Mouse (Mus musculus): Measurements from ENCODE around the gene Vmn1r12.
"Not testable (repeated sequence)": the region's sequence is repeated elsewhere in the genome, so short reads cannot be mapped to it uniquely, and the experiment has no call there.

The Vmn1r12 gene

DNA sequence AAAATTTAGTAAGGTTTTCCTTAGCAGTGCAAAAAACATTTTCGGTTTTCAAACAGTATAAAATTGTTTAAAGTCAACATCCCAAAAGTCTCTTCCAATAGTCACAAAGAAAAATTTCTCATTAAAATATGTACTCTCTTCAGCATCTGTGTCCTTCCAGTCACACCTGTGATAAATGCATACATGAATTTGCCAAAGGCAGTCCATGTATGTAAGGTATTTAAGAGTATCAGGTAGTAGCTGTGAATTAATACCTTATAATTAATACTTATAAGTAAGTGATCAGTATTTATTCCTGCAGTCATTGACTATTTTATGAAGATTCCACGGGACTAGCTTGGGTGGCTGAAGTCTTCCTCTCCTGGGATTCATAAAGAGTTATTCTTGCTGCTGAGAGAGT, at the start of gene Vmn1r12:
Vmn1r12 (plus strand) TSS at position 301 of the 400 bp plus-strand sequence.
- no peak for DNase-seq (ENCODE audit: low read depth, low spot score)

DNA sequence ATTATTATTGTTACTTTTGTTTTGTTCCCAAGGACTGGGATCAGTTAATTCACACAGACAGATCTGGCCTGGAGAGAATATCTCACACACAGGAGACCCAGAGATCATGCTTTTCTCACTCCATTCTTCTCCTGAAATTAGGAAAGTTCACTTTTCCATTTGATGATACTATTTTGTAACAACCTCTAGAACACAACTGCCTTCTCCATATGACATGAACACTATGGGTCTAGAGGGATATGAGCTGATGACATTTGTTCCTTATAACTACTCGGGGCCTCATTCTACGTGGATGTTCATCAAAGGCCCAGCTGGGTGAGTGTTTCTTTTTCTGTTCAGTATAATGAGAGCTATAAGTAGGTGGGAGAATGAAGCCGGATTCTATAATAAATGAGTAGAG, 47.6 kb upstream of the Vmn1r12 start, which contains the start of gene Vmn1r10:
Vmn1r10 (plus strand) TSS at position 301 of the 400 bp plus-strand sequence.
- no peak for DNase-seq (ENCODE audit: low read depth, low spot score)

DNA sequence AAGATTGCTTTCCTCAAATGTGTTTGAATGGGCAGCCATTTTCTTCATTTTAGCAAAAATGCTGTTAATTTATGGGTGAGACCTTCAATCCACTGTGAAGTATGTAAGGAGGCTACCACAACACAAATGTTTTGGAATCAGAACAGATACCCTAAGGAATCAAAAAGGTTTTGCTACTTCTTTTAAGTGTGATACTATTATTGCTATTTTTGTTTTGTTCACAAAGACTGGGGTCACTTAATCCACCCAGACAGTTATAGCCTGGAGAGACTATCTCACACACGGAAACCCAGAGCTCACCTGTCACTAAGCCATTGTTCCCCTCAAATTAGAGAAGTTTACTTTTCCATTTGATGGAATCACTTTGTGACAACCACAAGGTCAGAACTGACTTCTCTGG, 23.6 kb upstream of the Vmn1r12 start, which contains the start of gene Vmn1r11:
Vmn1r11 (plus strand) TSS at position 301 of the 400 bp plus-strand sequence.
- no peak for DNase-seq (ENCODE audit: low read depth, low spot score)

DNA sequence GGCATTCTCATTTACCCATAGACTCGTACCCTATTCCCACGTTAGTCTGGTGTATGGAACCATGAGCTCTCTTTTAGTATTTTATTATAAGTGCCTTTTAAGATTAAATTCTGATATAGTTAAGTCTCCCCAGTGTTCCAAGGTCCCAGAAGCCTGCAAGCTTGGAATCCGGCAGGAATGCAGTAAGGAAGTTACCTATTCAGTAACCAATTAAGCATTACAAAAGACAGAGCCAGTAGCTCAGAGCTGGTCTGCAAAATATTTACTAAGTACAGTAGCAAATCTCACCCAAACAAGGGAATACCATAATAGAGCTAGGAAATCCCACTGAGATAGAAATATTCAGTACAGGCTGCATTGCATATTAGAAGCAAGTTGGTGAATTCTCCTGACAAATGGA, 33.3 kb downstream of the Vmn1r12 start:
- DNase-seq (ENCODE audit: low read depth, low spot score) = not testable (repeated sequence)

DNA sequence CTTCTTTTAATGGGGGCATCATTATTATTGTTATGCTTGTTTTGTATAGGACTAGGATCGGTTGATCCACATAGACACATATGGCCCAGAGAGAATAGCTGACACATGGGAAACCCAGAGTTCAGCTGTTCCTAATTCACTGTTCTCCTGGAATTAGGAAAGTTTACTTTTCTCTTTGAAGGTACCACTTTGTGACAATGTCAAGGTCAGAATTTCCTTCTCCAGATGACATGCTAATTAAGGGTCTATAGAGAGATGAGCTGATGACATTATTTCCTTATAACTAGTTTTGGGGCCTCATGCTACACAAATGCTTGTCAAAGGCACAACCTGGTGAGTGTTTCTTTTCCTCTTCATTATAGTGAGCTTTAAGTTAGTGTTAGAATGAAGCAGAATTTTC, 46.3 kb downstream of the Vmn1r12 start, which contains the start of gene Vmn1r13:
Vmn1r13 (plus strand) TSS at position 301 of the 400 bp plus-strand sequence.
- DNase-seq (ENCODE audit: low read depth, low spot score) = not testable (repeated sequence)
